Mouse (Mus musculus) cerebellum, adult 18-20 months (tissue): ENCODE results near the gene Gm4214.
"Not testable (repeated sequence)": the region's sequence is repeated elsewhere in the genome, so short reads cannot be mapped to it uniquely, and the experiment has no call there.

ENCODE experiments used
- DNase-seq, 2 experiments: peaks; one replicate each; pipeline ENCODE4 v3.0.0; 2021

The Gm4214 gene

DNA sequence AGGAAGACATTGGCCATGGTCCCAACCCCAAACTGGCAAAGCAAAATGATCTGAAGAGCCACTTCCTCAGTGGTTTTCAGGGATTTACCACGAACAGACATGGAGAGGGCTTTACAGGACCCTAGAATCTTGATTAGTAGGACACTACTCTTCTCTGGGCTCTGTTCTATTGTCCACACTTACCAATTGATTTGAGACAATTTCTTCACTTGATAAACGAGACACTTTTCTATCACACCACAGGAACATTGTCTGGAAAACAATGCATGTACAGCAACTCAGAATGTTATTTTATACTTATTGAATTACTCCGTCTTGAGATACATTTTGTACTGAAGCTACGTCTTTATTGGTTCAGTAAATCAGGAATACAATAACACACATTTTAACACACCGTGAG lies at the start of gene Gm4214:
Gene Gm4214, minus strand, starts transcription at position 101 of the 400 bp plus-strand sequence.
- DNase-seq: not testable (repeated sequence)

GRCm38 (mm10) chr7:23019823-23020222 lies 35.4 kb upstream of the Gm4214 start, which contains the start of gene Gm4216:
Gm4216 (minus strand) TSS chr7:23019923.
- DNase-seq: not testable (repeated sequence)
